Mouse (Mus musculus) hindbrain, embryonic 13.5 days (tissue): ENCODE data around the gene Pank4. TPM values are rescaled to one million over a fixed set of nuclear protein-coding genes. Genes with fewer than 3 reads are reported as not detected.

Source experiments
- ATAC-seq: fragments of 200-750 bp; cut with Nextera tagmentation; 2 replicates; pipeline ENCODE4 v1.8.0; 2017; ENCODE audit warnings: moderate TSS enrichment; ENCODE audit not compliant: low FRiP score
- H3K27ac ChIP-seq: fragments of 300-500 bp; sonication (generic); 2 replicates; pipeline ENCODE4 v1.5.1; 2015; ENCODE audit warnings: inconsistent platforms, mild to moderate bottlenecking, moderate library complexity
- H3K27me3 ChIP-seq: fragments of 300-500 bp; sonication (generic); 2 replicates; pipeline ENCODE4 v1.6.1; 2015; ENCODE audit warnings: mild to moderate bottlenecking, inconsistent platforms
- H3K36me3 ChIP-seq: fragments of 300-500 bp; sonication (generic); 2 replicates; pipeline ENCODE4 v1.6.1; 2015; ENCODE audit warnings: mild to moderate bottlenecking, inconsistent platforms
- H3K4me1 ChIP-seq: fragments of 300-500 bp; sonication (generic); replicated peaks from 2 replicates; pipeline ENCODE4 v1.6.1; 2015; ENCODE audit warnings: inconsistent platforms
- H3K4me2 ChIP-seq: fragments of 300-500 bp; sonication (generic); 2 replicates; pipeline ENCODE4 v1.6.1; 2015; ENCODE audit warnings: inconsistent platforms, mild to moderate bottlenecking, moderate library complexity
- H3K4me3 ChIP-seq: fragments of 300-500 bp; sonication (generic); 2 replicates; pipeline ENCODE4 v1.5.1; 2015; ENCODE audit warnings: mild to moderate bottlenecking, inconsistent platforms
- H3K9ac ChIP-seq: fragments of 300-500 bp; sonication (generic); 2 replicates; pipeline ENCODE4 v1.6.1; 2015; ENCODE audit warnings: mild to moderate bottlenecking, inconsistent platforms
- H3K9me3 ChIP-seq: fragments of 300-500 bp; sonication (generic); 2 replicates; pipeline ENCODE4 v1.6.1; 2016; ENCODE audit warnings: inconsistent platforms
- WGBS: fragments of 180-500 bp; shearing (Covaris S2); methylation state at CpG from one replicate; pipeline ENCODE4 v1.1.7; 2015; 5-methylcytosine and 5-hydroxymethylcytosine counted together
- polyA plus RNA-seq: library from polyadenylated mRNA; unstranded; fragments of >200 nt; fragmentation: Nextera tagmentation; extraction: Ambion mirVana; gene quantifications from 2 replicates; pipeline ENCODE4 v1.2.1, GENCODE M21; 2015

Pank4 gene
- polyA plus RNA-seq, 1 experiment from 2014 or later: 37.4 TPM

DNA sequence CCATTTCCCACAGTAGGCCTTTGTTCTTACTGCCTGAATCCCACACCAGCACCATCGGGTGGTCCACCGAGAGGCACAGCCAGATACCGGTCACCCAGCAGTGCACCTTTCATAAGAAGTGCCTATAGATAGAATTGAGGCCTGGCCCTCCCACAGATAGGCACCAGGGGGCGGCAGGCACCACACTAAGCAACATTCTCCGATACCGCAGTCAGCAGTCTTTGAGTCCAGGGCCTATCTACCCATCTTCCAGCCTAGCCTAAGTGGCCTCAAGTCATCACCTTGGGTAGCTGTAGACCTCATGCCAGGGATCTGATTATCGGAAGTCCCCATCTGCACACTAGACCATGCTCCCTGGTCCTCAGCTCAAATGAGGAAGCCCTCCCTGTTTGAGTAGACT, 17.6 kb downstream of the Pank4 start:
- peaks cover 21% of the 10 kb centered on the region for H3K4me1 ChIP-seq
- no peaks in the 10 kb centered on the region for H3K9me3 ChIP-seq
- peaks cover 49% of the 10 kb centered on the region for H3K36me3 ChIP-seq
- 40% methylated on average over 7 of the region's 7 CpGs for WGBS
- peak; percentile 65 for ATAC-seq
- no peak overlapping the region for H3K9ac ChIP-seq
- H3K27ac ChIP-seq: no peak overlapping the region; the same call in 1 of the 2 replicates
- H3K4me3 ChIP-seq: no peak overlapping the region
- H3K4me2 ChIP-seq: no peak overlapping the region
- H3K27me3 ChIP-seq: peaks cover 25% of the 10 kb centered on the region

DNA sequence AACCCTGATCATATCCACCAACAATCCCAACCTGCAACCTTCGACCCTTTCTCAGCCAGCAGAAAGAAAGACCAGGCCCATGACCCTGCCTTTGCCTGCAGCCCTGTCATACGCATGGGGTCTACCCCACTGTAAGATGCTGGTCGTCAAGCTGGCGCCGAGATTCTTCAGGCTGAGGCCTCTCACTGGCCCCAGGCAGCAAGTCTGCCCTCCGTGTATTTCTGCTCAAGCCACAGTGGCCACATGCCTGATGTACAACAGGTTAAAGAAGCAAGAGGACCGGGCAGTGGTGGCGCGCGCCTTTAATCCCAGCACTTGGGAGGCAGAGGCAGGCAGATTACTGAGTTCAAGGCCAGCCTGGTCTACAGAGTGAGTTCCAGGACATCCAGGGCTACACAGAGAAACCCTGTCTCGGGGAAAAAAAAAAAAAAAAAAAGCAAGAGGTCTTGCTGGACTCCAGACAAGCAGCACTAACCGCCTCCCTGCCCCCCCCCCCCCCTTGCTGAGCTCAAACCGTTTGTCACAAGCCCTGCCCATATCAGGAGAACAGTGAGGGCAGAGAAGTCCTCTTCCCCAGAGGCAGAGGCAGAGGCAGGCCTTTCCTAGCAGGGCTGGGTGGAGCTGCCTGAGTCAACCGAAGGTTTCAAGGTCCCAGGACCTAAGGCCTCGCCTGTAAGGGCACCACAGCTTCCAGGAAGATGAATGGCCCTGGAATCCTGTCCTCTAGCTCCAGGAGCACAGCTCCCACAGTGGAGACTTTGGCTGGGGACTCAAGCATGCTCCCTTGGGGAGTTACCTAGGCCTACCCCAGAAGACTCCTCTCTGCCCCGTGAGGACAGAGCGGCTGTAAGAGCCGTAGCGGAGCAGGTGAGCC, 18.6 kb downstream of the Pank4 start:
- no peak overlapping the region for H3K27ac ChIP-seq
- no peak for ATAC-seq
- no peak overlapping the region for H3K9ac ChIP-seq
- 79% methylated on average over 17 of the region's 19 CpGs for WGBS
- no peaks in the 10 kb centered on the region for H3K9me3 ChIP-seq
- no peak overlapping the region for H3K4me3 ChIP-seq
- no peak overlapping the region for H3K4me2 ChIP-seq
- H3K4me1 ChIP-seq: peaks cover 22% of the 10 kb centered on the region
- peaks cover 40% of the 10 kb centered on the region for H3K36me3 ChIP-seq
- H3K27me3 ChIP-seq: peaks cover 30% of the 10 kb centered on the region

- Histone ChIP-seq H3K4me1 (peaks cover 22% of the 10 kb centered on the region), H3K9ac (peak overlapping the region; percentile 59), H3K4me3 (no peak overlapping the region), H3K36me3 (peaks cover 27% of the 10 kb centered on the region), H3K27ac (no peak overlapping the region), H3K27me3 (peaks cover 30% of the 10 kb centered on the region), H3K9me3 (no peaks in the 10 kb centered on the region), H3K4me2 (no peak overlapping the region)
- ATAC-seq: no peak
- 21% methylated on average over 24 of the region's 24 CpGs for WGBS
Measured at GRCm38 (mm10) chr4:154983767-154984166, 19.8 kb downstream of the Pank4 start.

- no peak for ATAC-seq
Measured at GRCm38 (mm10) chr4:154985151-154985777, 21.3 kb downstream of the Pank4 start.

GRCm38 (mm10) chr4:154986096-154986495, 22.2 kb downstream of the Pank4 start:
- Histone ChIP-seq H3K27me3 (peaks cover 41% of the 10 kb centered on the region), H3K4me2 (0 out of 2 replicates have a peak overlapping the region, but pooled peaks have one; percentile 19), H3K4me1 (peaks cover 22% of the 10 kb centered on the region), H3K27ac (no peak overlapping the region), H3K4me3 (no peak overlapping the region), H3K9me3 (no peaks in the 10 kb centered on the region), H3K36me3 (peaks cover 4% of the 10 kb centered on the region), H3K9ac (peak overlapping the region; percentile 60)
- WGBS: 16% methylated on average over 17 of the region's 17 CpGs
- no peak for ATAC-seq

More at GRCm38 (mm10) chr4:154985151-154985777, 21.3 kb downstream of the Pank4 start:
- H3K9ac ChIP-seq: peak overlapping the region; percentile 60; the same call in 1 of the 2 replicates
- H3K4me1 ChIP-seq: peaks cover 22% of the 10 kb centered on the region
- H3K4me3 ChIP-seq: no peak overlapping the region
- H3K36me3 ChIP-seq: peaks cover 12% of the 10 kb centered on the region
- H3K4me2 ChIP-seq: no peak overlapping the region
- H3K27me3 ChIP-seq: peaks cover 34% of the 10 kb centered on the region
- WGBS: 68% methylated on average over 5 of the region's 5 CpGs
- no peaks in the 10 kb centered on the region for H3K9me3 ChIP-seq
- H3K27ac ChIP-seq: no peak overlapping the region

DNA sequence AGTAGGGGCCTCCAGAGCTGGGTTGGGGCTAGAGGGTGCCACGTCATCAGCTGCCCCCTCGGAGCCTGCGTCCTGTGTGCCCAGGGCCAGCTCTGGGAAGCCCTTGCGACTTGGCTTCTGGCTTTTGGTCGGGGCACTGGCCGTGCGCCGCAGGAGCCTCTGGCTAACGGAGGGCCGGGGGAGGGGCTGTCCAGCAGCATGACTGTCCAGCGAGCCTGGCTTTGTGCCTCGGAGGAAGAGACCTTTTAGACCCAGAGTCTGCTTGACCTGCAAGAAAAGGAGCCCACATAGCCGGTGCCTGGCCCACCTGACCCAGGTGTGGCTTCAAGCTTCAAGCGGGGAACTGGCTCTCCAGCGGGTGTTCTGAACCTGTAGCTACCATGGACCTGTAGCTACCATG, 22.8 kb downstream of the Pank4 start:
- ATAC-seq: no peak
- Histone ChIP-seq H3K4me2 (no peak overlapping the region), H3K36me3 (no peaks in the 10 kb centered on the region), H3K9me3 (no peaks in the 10 kb centered on the region), H3K4me1 (peaks cover 22% of the 10 kb centered on the region), H3K27me3 (peaks cover 47% of the 10 kb centered on the region), H3K9ac (no peak overlapping the region), H3K27ac (no peak overlapping the region), H3K4me3 (no peak overlapping the region)
- 69% methylated on average over 15 of the region's 15 CpGs for WGBS

DNA sequence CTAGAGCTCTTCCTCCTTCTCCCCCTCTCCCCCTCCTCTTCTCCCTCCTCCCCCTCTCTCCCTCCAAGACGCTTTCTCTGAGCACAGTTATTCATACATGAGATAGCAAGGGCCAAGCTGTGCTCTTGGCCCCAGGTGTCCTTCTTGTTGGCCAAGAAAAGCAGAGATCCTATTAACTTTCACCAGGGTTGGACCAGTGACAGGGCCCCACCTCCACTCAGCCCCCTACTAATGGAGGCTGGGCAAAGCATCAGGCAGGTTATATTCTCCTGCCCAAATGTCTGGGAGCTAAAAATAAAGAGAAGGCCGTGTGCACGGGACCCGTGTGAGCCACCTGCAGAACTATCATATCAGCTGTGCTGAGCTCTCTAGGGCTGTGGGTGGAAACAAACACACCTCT, 31.0 kb downstream of the Pank4 start:
- H3K4me1 ChIP-seq: peaks cover 17% of the 10 kb centered on the region
- H3K27ac ChIP-seq: no peak overlapping the region
- H3K36me3 ChIP-seq: no peaks in the 10 kb centered on the region
- 76% methylated on average over 4 of the region's 4 CpGs for WGBS
- H3K4me3 ChIP-seq: no peak overlapping the region
- H3K9me3 ChIP-seq: no peaks in the 10 kb centered on the region
- no peak overlapping the region for H3K4me2 ChIP-seq
- ATAC-seq: no peak
- no peak overlapping the region for H3K9ac ChIP-seq
- H3K27me3 ChIP-seq: peaks cover 26% of the 10 kb centered on the region

DNA sequence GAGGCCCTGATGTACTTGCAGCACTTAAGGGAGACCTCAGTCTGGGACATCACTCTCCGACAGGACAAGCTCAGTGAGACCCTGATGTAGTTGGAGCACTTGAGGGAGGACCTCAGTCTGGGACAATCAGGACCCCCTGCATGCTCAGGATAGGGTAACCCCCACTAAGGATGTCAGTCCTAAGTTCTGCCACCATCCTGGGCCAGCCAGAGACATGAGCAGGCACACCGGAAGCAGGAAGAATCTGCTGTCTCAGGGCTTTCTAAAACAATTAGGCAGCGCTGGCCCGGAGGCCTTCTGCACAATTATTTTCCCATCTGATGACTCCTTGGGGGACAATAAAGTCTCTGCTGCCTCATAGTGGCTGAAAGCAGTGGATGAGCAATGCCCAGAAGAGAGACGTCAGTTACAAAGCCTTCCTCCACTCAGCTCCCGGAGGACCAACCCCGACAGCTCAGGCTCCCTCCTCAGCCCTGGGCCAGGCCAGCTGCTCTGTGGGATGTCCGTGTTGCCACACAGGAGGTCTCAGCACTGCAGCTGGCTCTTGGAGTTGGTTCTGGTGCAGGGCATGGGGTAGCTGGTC, 32.7 kb downstream of the Pank4 start:
- ATAC-seq: peak; percentile 67
- no peak overlapping the region for H3K4me3 ChIP-seq
- peaks cover 21% of the 10 kb centered on the region for H3K4me1 ChIP-seq
- 15% methylated on average over 8 of the region's 8 CpGs for WGBS
- peak overlapping the region; percentile 55; the same call in 1 of the 2 replicates for H3K27ac ChIP-seq
- no peak overlapping the region for H3K4me2 ChIP-seq
- H3K9me3 ChIP-seq: no peaks in the 10 kb centered on the region
- H3K9ac ChIP-seq: peak overlapping the region; percentile 53; the same call in 1 of the 2 replicates
- H3K27me3 ChIP-seq: peaks cover 14% of the 10 kb centered on the region; the same call in 1 of the 2 replicates
- no peaks in the 10 kb centered on the region for H3K36me3 ChIP-seq

DNA sequence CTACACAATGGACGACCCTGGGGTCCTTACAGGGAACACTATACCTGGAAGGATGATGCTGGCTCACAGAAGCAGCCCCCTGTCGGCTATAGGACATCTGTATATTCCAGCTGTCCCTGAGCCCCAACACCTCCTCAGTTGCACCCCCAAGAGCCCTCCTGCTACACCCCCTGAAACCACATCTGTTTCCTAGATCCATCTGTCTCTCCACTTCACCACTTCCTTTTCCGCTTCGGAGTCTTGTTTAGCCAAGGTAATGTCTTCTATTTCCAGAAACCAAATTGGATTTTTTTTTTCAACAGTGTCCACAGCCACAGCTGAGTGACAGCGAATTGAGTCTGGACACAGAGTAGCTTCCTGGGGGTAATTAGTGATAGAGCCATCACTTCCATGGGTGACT, 35.5 kb downstream of the Pank4 start:
- Histone ChIP-seq H3K9ac (no peak overlapping the region), H3K27me3 (0 out of 2 replicates have a peak, but pooled peaks cover under 1% of the 10 kb centered on the region), H3K4me3 (no peak overlapping the region), H3K27ac (no peak overlapping the region), H3K4me1 (peaks cover 21% of the 10 kb centered on the region), H3K9me3 (no peaks in the 10 kb centered on the region), H3K4me2 (no peak overlapping the region), H3K36me3 (no peaks in the 10 kb centered on the region)
- WGBS: 86% methylated on average over 5 of the region's 5 CpGs
- ATAC-seq: no peak

DNA sequence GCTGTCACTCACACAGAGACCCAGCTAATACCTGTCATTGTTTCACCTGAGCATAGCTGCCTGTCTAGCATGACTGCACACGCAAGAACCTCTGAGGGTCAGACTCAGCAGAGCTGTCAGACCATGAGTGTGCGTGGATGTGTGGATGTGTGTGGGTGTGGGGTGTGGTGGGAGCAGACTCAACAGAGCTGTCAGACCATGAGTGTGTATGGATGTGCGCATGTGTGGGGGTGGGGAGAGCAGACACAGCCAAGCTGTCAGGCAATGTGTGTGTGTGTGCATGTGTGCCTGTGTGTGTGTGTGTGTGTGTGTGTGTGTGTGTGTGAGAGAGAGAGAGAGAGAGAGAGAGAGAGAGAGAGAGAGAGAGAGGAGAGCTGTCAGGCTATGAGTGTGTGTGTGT, 41.4 kb downstream of the Pank4 start:
- Histone ChIP-seq H3K27me3 (peaks cover 4% of the 10 kb centered on the region; the same call in 1 of the 2 replicates), H3K4me2 (no peak overlapping the region), H3K4me3 (no peak overlapping the region), H3K36me3 (no peaks in the 10 kb centered on the region), H3K4me1 (peaks cover 12% of the 10 kb centered on the region), H3K27ac (no peak overlapping the region), H3K9me3 (no peaks in the 10 kb centered on the region), H3K9ac (no peak overlapping the region)
- no peak for ATAC-seq
- WGBS: 90% methylated on average over 3 of the region's 3 CpGs

GRCm38 (mm10) chr4:155006296-155006695, 42.4 kb downstream of the Pank4 start:
- no peak overlapping the region for H3K4me3 ChIP-seq
- no peak for ATAC-seq
- no peaks in the 10 kb centered on the region for H3K36me3 ChIP-seq
- H3K27ac ChIP-seq: no peak overlapping the region
- peaks cover 4% of the 10 kb centered on the region; the same call in 1 of the 2 replicates for H3K27me3 ChIP-seq
- H3K4me2 ChIP-seq: no peak overlapping the region
- no peaks in the 10 kb centered on the region for H3K9me3 ChIP-seq
- H3K9ac ChIP-seq: no peak overlapping the region
- 67% methylated on average over 10 of the region's 10 CpGs for whole genome bisulfite sequencing
- peaks cover 21% of the 10 kb centered on the region; the same call in 1 of the 2 replicates for H3K4me1 ChIP-seq

GRCm38 (mm10) chr4:155007641-155008040, 43.7 kb downstream of the Pank4 start:
- H3K4me1 ChIP-seq: peaks cover 26% of the 10 kb centered on the region; the same call in 1 of the 2 replicates
- H3K27ac ChIP-seq: no peak overlapping the region
- no peak overlapping the region for H3K9ac ChIP-seq
- no peaks in the 10 kb centered on the region for H3K9me3 ChIP-seq
- no peaks in the 10 kb centered on the region for H3K36me3 ChIP-seq
- WGBS: 87% methylated on average over 3 of the region's 3 CpGs
- no peak overlapping the region for H3K4me3 ChIP-seq
- ATAC-seq: no peak
- no peak overlapping the region for H3K4me2 ChIP-seq
- H3K27me3 ChIP-seq: peaks cover 4% of the 10 kb centered on the region; the same call in 1 of the 2 replicates
